Mouse (Mus musculus) NIH3T3 (cell line): ENCODE data around the gene Gm28036.
A peak's percentile ranks its signal among the peaks of the same experiment; 100 is the strongest.

Source experiments
- DNase-seq: peaks from one replicate; pipeline ENCODE4 v3.0.0-alpha.2; 2012; ENCODE audit warnings: low read depth

The Gm28036 gene

GRCm38 (mm10) chr2:156084541-156084940 lies 42.4 kb downstream of the Gm28036 start:
- peak; percentile 46 for DNase-seq

GRCm38 (mm10) chr2:156080391-156080790 lies 46.5 kb downstream of the Gm28036 start:
- DNase-seq = no peak

- DNase-seq = no peak
Observed at GRCm38 (mm10) chr2:156079674-156080073, 47.2 kb downstream of the Gm28036 start.

GRCm38 (mm10) chr2:156079183-156079560 lies 47.7 kb downstream of the Gm28036 start:
- no peak for DNase-seq

- no peak for DNase-seq
Observed at GRCm38 (mm10) chr2:156078421-156079182, 48.3 kb downstream of the Gm28036 start.

- no peak for DNase-seq
Observed at GRCm38 (mm10) chr2:156077461-156077860, 49.4 kb downstream of the Gm28036 start.

- DNase-seq = no peak
Observed at GRCm38 (mm10) chr2:156073725-156074124, 53.2 kb downstream of the Gm28036 start.

GRCm38 (mm10) chr2:156071236-156071635 lies 55.7 kb downstream of the Gm28036 start:
- DNase-seq = no peak

- no peak for DNase-seq
Observed at GRCm38 (mm10) chr2:156067916-156068315, 59.0 kb downstream of the Gm28036 start.

- no peak for DNase-seq
Observed at GRCm38 (mm10) chr2:156066126-156066525, 60.8 kb downstream of the Gm28036 start.

- peak; percentile 82 for DNase-seq
Observed at GRCm38 (mm10) chr2:156065099-156066041, 61.5 kb downstream of the Gm28036 start, which contains the start of gene Spag4. Gene Spag4 (plus strand): TSS chr2:156065175.

- no peak for DNase-seq
Observed at GRCm38 (mm10) chr2:156052816-156053215, 74.1 kb downstream of the Gm28036 start, which contains the start of gene Fer1l4. Gene Fer1l4 (minus strand): TSS chr2:156052947.

GRCm38 (mm10) chr2:156047929-156048328 lies 79.0 kb downstream of the Gm28036 start:
- no peak for DNase-seq

GRCm38 (mm10) chr2:156042903-156043302 lies 84.0 kb downstream of the Gm28036 start:
- no peak for DNase-seq

GRCm38 (mm10) chr2:156039390-156039789 lies 87.5 kb downstream of the Gm28036 start:
- no peak for DNase-seq

GRCm38 (mm10) chr2:156025482-156025881 lies 101.4 kb downstream of the Gm28036 start:
- DNase-seq = peak; percentile 48
